Mouse (Mus musculus) bone marrow, adult 2 months (tissue): ENCODE results near the gene Grin1.

Experiments used
- CTCF ChIP-seq: fragments of 200-500 bp; IDR thresholded peaks from 2 replicates; pipeline ENCODE4 v1.5.1; 2011; ENCODE audit warnings: low read length, control low read depth; ENCODE audit not compliant: control insufficient read depth, insufficient read depth
- POLR2A ChIP-seq: fragments of 200-500 bp; IDR thresholded peaks from 2 replicates; pipeline ENCODE4 v1.6.1; 2011; ENCODE audit warnings: low read depth, mild to moderate bottlenecking, control low read depth, low read length, borderline replicate concordance; ENCODE audit not compliant: control insufficient read depth

GRCm38 (mm10) chr2:25267241-25267640 lies 51.7 kb downstream of the Grin1 start:
- TF ChIP-seq CTCF, result no peak
- TF ChIP-seq POLR2A, result no peak
